Mouse (Mus musculus) heart, adult 2 months (tissue): ENCODE data around the gene Gins3. TPM values are rescaled to one million over a fixed set of nuclear protein-coding genes. Genes with fewer than 3 reads are reported as not detected.
"Not testable (repeated sequence)": the region's sequence is repeated elsewhere in the genome, so short reads cannot be mapped to it uniquely, and the experiment has no call there.

Experiments used
- DNase-seq, 2 experiments: peaks; one replicate each; pipeline ENCODE4 v3.0.0; 2021
- H3K27ac ChIP-seq: fragments of 200-600 bp; 2 replicates; pipeline ENCODE4 v1.8.1; 2022
- H3K27me3 ChIP-seq: fragments of 200-500 bp; 2 replicates; pipeline ENCODE4 v1.6.1; 2012; ENCODE audit warnings: mild to moderate bottlenecking, low read length, inconsistent platforms, mixed read lengths; ENCODE audit not compliant: control insufficient read depth, insufficient read depth
- H3K36me3 ChIP-seq: fragments of 200-500 bp; 2 replicates; pipeline ENCODE4 v1.6.1; 2012; ENCODE audit warnings: low read length, inconsistent platforms; ENCODE audit not compliant: control insufficient read depth, insufficient read depth
- H3K4me1 ChIP-seq: fragments of 200-500 bp; 2 replicates; pipeline ENCODE4 v1.6.1; 2011; ENCODE audit warnings: low read length; ENCODE audit not compliant: control insufficient read depth, insufficient read depth
- H3K4me3 ChIP-seq: fragments of 200-600 bp; 2 replicates; pipeline ENCODE4 v1.8.1; 2022
- H3K79me2 ChIP-seq: fragments of 200-500 bp; replicated peaks from 2 replicates; pipeline ENCODE4 v1.6.1; 2012; ENCODE audit warnings: mild to moderate bottlenecking, inconsistent platforms, low read length, moderate library complexity, mixed read lengths; ENCODE audit not compliant: control insufficient read depth, insufficient read depth
- H3K9ac ChIP-seq: fragments of 200-500 bp; 2 replicates; pipeline ENCODE4 v1.6.1; 2012; ENCODE audit warnings: low read depth, mild to moderate bottlenecking, control low read depth, inconsistent platforms, low read length, mixed read lengths
- CTCF ChIP-seq: fragments of 200-600 bp; IDR thresholded peaks from 2 replicates; pipeline ENCODE4 v1.8.1; 2022; ENCODE audit warnings: antibody characterized with exemption, mild to moderate bottlenecking, moderate library complexity
- EP300 ChIP-seq: fragments of 200-500 bp; IDR thresholded peaks from 2 replicates; pipeline ENCODE4 v1.6.1; 2011; ENCODE audit warnings: low read depth, low read length, control low read depth; ENCODE audit not compliant: insufficient read depth
- POLR2A ChIP-seq: fragments of 200-500 bp; IDR thresholded peaks from 2 replicates; pipeline ENCODE4 v1.6.1; 2011; ENCODE audit warnings: mild to moderate bottlenecking, low read depth, low read length, control low read depth; ENCODE audit not compliant: insufficient read depth
- WGBS: fragments of 180-500 bp; shearing (Covaris S2); methylation state at CpG from one replicate; pipeline ENCODE4 v1.1.7; 2018; 5-methylcytosine and 5-hydroxymethylcytosine counted together
- intact Hi-C: fragments of 180-260 bp; cut with DNase I; formaldehyde crosslinking; loops from one replicate; pipeline ENCODE4 v1.15.1; 2025
- polyA plus RNA-seq: library from polyadenylated mRNA; depleted of rRNA; stranded (reverse); fragments of >200 nt; gene quantifications from 2 replicates; pipeline ENCODE4 v1.2.3, GENCODE M21; 2012
- total RNA-seq, 2 experiments: library from RNA; stranded (reverse); gene quantifications; 2 replicates each; pipeline ENCODE4 v1.2.3; 2021

Gene Gins3
- total and polyA plus RNA-seq, 3 experiments = 0.47 to 1.3 (median 1.2) TPM

DNA sequence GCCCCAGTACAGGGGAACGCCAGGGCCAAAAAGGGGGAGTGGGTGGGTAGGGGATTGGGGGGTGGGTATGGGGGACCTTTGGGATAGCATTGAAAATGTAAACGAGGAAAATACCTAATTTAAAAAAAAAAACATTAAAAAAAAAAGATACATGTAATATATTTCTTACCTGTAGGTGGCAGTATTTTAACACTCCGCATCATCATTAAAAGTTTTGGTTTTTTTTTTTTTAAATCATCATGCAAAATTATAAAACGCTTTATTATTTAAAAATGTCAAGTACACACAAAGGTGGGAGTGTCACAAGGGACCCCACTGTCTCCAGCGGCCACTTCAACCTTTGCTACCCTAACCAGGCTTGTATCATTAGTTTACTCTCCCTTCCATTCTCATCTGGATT is 26.7 kb upstream of the Gins3 start:
- H3K27me3 ChIP-seq, H3K79me2 ChIP-seq, H3K4me3 ChIP-seq, intact Hi-C loops, DNase-seq, H3K36me3 ChIP-seq, H3K4me1 ChIP-seq, H3K27ac ChIP-seq, H3K9ac ChIP-seq: not testable (repeated sequence)
- WGBS = 11% methylated on average over 4 of the region's 5 CpGs
- TF ChIP-seq CTCF = peak; percentile 69

DNA sequence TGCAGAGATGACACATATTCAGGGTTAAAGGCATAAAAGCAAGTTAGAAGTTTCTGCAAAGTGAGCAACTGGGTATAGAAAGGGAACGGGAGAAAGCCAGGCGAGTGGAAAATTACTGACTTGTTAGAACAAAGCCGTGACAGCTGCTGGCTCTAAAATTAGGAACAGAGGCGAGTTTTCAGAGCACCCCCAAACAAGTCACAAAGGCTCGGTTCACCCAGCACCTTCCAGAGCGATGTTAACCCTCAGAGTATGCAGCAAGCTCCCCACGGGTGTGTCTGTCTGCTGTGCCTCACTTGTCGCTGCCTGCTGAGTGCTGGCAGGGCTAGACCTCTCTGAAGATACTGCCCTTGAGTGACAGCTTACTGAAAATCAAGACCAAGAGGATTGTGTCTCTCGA is 26.0 kb upstream of the Gins3 start:
- H3K36me3 ChIP-seq = no peaks in the 10 kb centered on the region
- no peaks in the 10 kb centered on the region for H3K4me1 ChIP-seq
- no peaks in the 10 kb centered on the region for H3K27me3 ChIP-seq
- WGBS = 49% methylated on average over 9 of the region's 9 CpGs
- intact Hi-C loops = loop anchor here (1.0 kb wide), 1 partner anchor 90 kb away; no protein-coding TSS in a partner anchor
- H3K4me3 ChIP-seq = no peak overlapping the region
- DNase-seq = no peak
- H3K27ac ChIP-seq = no peak overlapping the region
- no peak overlapping the region for H3K9ac ChIP-seq
- TF ChIP-seq CTCF = no peak
- no peak for TF ChIP-seq POLR2A
- no peaks in the 10 kb centered on the region for H3K79me2 ChIP-seq

DNA sequence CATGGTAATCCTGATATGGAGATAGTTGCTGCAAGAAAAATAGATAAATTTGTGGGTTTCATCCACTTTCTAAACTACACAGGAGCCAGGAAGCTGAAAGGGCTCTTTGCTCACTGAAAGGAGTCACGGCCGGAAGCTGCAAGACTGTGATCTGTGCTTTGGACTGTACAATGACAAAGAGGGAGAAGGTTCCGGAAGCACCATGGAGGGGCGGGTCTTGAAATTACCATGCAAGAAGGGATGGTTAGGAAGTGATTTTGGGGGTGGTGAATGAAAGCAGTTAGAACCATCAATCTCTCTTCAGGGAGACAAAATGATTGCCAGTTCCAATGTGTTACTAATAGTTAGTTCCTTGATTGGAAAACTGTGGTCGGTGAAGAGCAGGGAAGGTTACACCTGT is 23.8 kb upstream of the Gins3 start:
- no peak for TF ChIP-seq CTCF
- TF ChIP-seq POLR2A = no peak
- TF ChIP-seq EP300 = no peak
- Histone ChIP-seq H3K36me3 (no peaks in the 10 kb centered on the region), H3K4me1 (no peaks in the 10 kb centered on the region), H3K27me3 (no peaks in the 10 kb centered on the region), H3K27ac (no peak overlapping the region), H3K4me3 (no peak overlapping the region), H3K9ac (no peak overlapping the region), H3K79me2 (no peaks in the 10 kb centered on the region)
- no peak for DNase-seq
- intact Hi-C loops = no loop called here
- 84% methylated on average over 5 of the region's 5 CpGs for whole genome bisulfite sequencing

DNA sequence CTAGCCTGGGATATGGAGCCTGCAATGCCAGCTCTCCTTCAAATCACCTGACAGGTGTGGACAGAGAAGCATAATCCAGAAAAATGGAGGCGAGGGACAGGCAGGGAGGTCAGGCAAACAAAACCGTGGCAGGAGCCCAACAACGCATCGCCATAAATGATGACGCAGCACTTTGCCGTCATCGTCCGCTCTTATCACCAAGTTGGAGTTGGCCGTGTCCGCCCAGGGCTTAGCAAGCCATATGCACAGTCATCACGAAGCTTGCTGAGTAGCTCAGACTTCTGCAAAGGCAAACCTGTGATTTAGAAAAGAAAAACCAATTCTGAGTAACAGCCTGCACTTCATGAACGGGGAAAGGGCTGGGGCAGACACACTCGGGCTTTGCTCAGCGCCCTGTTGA is 22.5 kb upstream of the Gins3 start:
- DNase-seq = no peak
- Histone ChIP-seq H3K27ac (no peak overlapping the region), H3K36me3 (no peaks in the 10 kb centered on the region), H3K4me3 (no peak overlapping the region), H3K9ac (no peak overlapping the region), H3K27me3 (no peaks in the 10 kb centered on the region), H3K79me2 (no peaks in the 10 kb centered on the region), H3K4me1 (no peaks in the 10 kb centered on the region)
- intact Hi-C loops = no loop called here
- TF ChIP-seq EP300 (no peak), CTCF (no peak), POLR2A (no peak)
- 53% methylated on average over 14 of the region's 14 CpGs for WGBS

DNA sequence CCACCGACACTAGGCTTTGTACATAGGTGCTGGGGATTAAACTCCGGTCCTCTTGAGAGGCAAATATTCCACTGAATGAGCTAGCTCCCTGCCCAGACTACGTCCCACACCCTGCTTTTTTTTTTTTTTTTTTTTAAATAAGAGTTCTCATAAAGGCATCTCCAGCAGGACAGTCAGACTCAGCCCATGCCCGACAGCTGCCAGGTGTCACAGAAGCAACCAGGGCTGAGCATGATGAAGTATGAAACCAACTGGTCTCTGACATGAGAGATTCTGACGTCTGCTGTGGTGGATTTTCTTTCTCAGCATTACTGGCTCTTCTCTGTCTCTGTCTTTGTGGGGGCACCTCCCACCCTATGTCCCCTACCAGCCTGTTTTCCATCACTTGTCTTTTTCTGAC is 21.5 kb upstream of the Gins3 start:
- no peak overlapping the region for H3K4me3 ChIP-seq
- 67% methylated on average over 5 of the region's 5 CpGs for WGBS

DNA sequence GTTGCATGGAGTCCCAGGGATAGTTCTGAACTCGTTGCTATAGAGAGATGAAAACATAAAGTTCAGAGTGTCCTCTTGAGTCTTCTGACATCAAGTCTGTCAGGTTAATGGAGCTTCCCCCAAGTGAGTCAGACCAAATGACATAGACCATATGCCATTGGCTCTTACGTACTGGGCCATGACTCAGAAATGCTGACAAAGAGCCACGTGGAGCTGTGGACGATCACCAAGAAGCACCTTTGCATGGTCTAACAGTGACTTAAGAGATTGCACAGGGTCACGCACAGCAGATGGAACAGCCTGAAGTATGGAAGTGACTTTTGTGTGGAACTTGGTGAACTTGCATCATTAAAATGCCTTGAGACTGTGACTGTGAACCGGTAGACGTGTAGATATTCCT is 16.9 kb upstream of the Gins3 start:
- DNase-seq = no peak
- H3K27me3 ChIP-seq = no peaks in the 10 kb centered on the region
- H3K4me1 ChIP-seq = no peaks in the 10 kb centered on the region
- H3K79me2 ChIP-seq = no peaks in the 10 kb centered on the region
- WGBS = 80% methylated on average over 7 of the region's 7 CpGs
- H3K27ac ChIP-seq = no peak overlapping the region
- TF ChIP-seq POLR2A (no peak), CTCF (no peak), EP300 (no peak)
- no peak overlapping the region for H3K4me3 ChIP-seq
- H3K36me3 ChIP-seq = no peaks in the 10 kb centered on the region
- intact Hi-C loops = no loop called here
- H3K9ac ChIP-seq = no peak overlapping the region

More for the DNA sequence above, 21.5 kb upstream of the Gins3 start:
- no peak for DNase-seq
- intact Hi-C loops = no loop called here
- TF ChIP-seq EP300 (no peak), POLR2A (no peak), CTCF (no peak)
- no peak overlapping the region for H3K9ac ChIP-seq
- H3K79me2 ChIP-seq = no peaks in the 10 kb centered on the region
- no peaks in the 10 kb centered on the region for H3K36me3 ChIP-seq
- no peaks in the 10 kb centered on the region for H3K27me3 ChIP-seq
- no peak overlapping the region for H3K27ac ChIP-seq
- no peaks in the 10 kb centered on the region for H3K4me1 ChIP-seq
